In the genomic region with DNA sequence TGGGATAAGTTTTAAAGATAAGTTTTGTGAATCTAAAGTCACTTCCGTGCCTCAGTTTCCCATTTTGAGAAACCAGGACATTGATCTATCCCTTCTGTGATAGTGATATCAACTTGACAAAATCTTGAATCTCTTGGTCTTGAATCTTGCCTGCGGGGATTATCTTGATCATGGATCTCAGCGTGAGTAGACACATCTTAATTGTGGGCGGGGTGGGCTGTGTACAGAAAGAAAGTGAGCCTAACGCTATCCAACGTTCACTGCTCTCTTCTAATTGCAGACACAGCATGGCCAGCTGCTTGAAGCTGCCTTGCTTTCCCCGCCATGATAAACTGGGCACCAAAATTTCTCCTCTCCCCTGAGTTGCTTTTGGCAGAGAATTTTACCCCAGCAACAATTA, we compare ENCODE assay signal across 24 mouse cellular contexts. TPM values are rescaled to one million over a fixed set of nuclear protein-coding genes. Genes with fewer than 3 reads are reported as not detected.
DNase-seq lines count a peak whose midpoint lies in the region; ATAC-seq and TF ChIP-seq lines count a peak whose summit lies in the region.
"Had no signal": no experiment of that assay in that cellular context is flagged by ENCODE, and none has a peak within 500 bp of the region (broad histone marks: within the 10 kb centered on the region; RNA-seq: fewer than 3 reads in every experiment).

No protein-coding gene starts in this region.

- no peak for TF ChIP-seq POLR2A in bone marrow, adult 2 months (IDR thresholded peaks at IDR 0.05; ENCODE audit: borderline replicate concordance, control insufficient read depth, low read depth, low read length)

- peak overlapping the region; percentile 42 for H3K4me3 ChIP-seq in bone marrow, adult 2 months (replicated peaks; ENCODE audit: control insufficient read depth, low read depth, low read length)
- H3K4me3 ChIP-seq in liver, embryonic 12.5 days = peak overlapping the region; percentile 82
- H3K4me3 ChIP-seq in liver, embryonic 15.5 days (replicated peaks) = peak overlapping the region; percentile 78
- H3K4me3 ChIP-seq in kidney, embryonic 15.5 days (replicated peaks) = no peak overlapping the region
- H3K4me3 ChIP-seq: embryonic facial prominence, embryonic 12.5 days; embryonic facial prominence, embryonic 15.5 days; gastrocnemius, adult 2 months; hindbrain, embryonic 12.5 days; hindbrain, embryonic 15.5 days had no signal

- peak overlapping the region; percentile 94 for H3K9ac ChIP-seq in liver, embryonic 12.5 days
- H3K9ac ChIP-seq in liver, embryonic 15.5 days = peak overlapping the region; percentile 61
- H3K9ac ChIP-seq in kidney, embryonic 15.5 days = no peak overlapping the region
- H3K9ac ChIP-seq: embryonic facial prominence, embryonic 12.5 days; embryonic facial prominence, embryonic 15.5 days; forebrain, postnatal 0 days; hindbrain, embryonic 12.5 days; hindbrain, embryonic 15.5 days had no signal

- DNase-seq in cerebellum, adult 11 months = no peak
- DNase-seq: adrenal gland, adult 8-10 months; adrenal gland, postnatal 25 days; cerebellum, adult 2 months; cerebellum, adult 9-11 months; cerebellum, postnatal 25 days; forebrain, postnatal 0 days; gastrocnemius, adult 2 months; gastrocnemius, postnatal 14 days; heart, adult 11 months had no signal

- 77% methylated on average over 7 of the region's 7 CpGs for WGBS in bone marrow, adult 2 months
- WGBS in liver, embryonic 12.5 days (ENCODE audit: insufficient replicate concordance) = 45% methylated on average over 7 of the region's 7 CpGs
- 40% methylated on average over 7 of the region's 7 CpGs for WGBS in liver, embryonic 15.5 days (ENCODE audit: insufficient replicate concordance)
- 82% methylated on average over 7 of the region's 7 CpGs for WGBS in kidney, embryonic 15.5 days

- no peak overlapping the region for H3K27ac ChIP-seq in bone marrow, adult 2 months (ENCODE audit: control insufficient read depth, insufficient read depth, low read depth, low read length, poor library complexity)
- peak overlapping the region; percentile 96 for H3K27ac ChIP-seq in liver, embryonic 12.5 days
- peak overlapping the region; percentile 99 for H3K27ac ChIP-seq in liver, embryonic 15.5 days (replicated peaks)
- H3K27ac ChIP-seq in kidney, embryonic 15.5 days = no peak overlapping the region
- H3K27ac ChIP-seq: embryonic facial prominence, embryonic 12.5 days; embryonic facial prominence, embryonic 15.5 days; gastrocnemius, adult 2 months; hindbrain, embryonic 12.5 days; hindbrain, embryonic 15.5 days had no signal

- H3K4me1 ChIP-seq in bone marrow, adult 2 months (ENCODE audit: control insufficient read depth, insufficient read depth, low read length) = peaks cover 1% of the 10 kb centered on the region; the same call in 1 of the 2 replicates
- peaks cover 56% of the 10 kb centered on the region for H3K4me1 ChIP-seq in liver, embryonic 12.5 days
- peaks cover 46% of the 10 kb centered on the region for H3K4me1 ChIP-seq in liver, embryonic 15.5 days (replicated peaks)
- H3K4me1 ChIP-seq in kidney, embryonic 15.5 days = peaks cover 11% of the 10 kb centered on the region
- H3K4me1 ChIP-seq: embryonic facial prominence, embryonic 12.5 days; hindbrain, embryonic 15.5 days had no signal

- peak overlapping the region; percentile 95 for H3K4me2 ChIP-seq in liver, embryonic 12.5 days
- peak overlapping the region; percentile 87 for H3K4me2 ChIP-seq in liver, embryonic 15.5 days
- no peak overlapping the region for H3K4me2 ChIP-seq in kidney, embryonic 15.5 days
- H3K4me2 ChIP-seq: embryonic facial prominence, embryonic 12.5 days; embryonic facial prominence, embryonic 15.5 days; heart, embryonic 11.5 days; hindbrain, embryonic 12.5 days; hindbrain, embryonic 15.5 days had no signal

- TF ChIP-seq CTCF in bone marrow, adult 2 months (IDR thresholded peaks at IDR 0.05; ENCODE audit: control insufficient read depth, insufficient read depth, low read length) = no peak

- H3K27me3 ChIP-seq in liver, embryonic 12.5 days (replicated peaks) = peaks cover 2% of the 10 kb centered on the region; the same call in 1 of the 2 replicates
- H3K27me3 ChIP-seq in liver, embryonic 15.5 days = no peaks in the 10 kb centered on the region
- H3K27me3 ChIP-seq in kidney, embryonic 15.5 days = peaks cover 6% of the 10 kb centered on the region
- H3K27me3 ChIP-seq: embryonic facial prominence, embryonic 12.5 days; embryonic facial prominence, embryonic 15.5 days had no signal

- peaks cover 23% of the 10 kb centered on the region for H3K36me3 ChIP-seq in liver, embryonic 12.5 days
- H3K36me3 ChIP-seq in liver, embryonic 15.5 days (replicated peaks) = peaks cover 22% of the 10 kb centered on the region
- H3K36me3 ChIP-seq in kidney, embryonic 15.5 days = no peaks in the 10 kb centered on the region
- H3K36me3 ChIP-seq: embryonic facial prominence, embryonic 12.5 days; embryonic facial prominence, embryonic 15.5 days; hindbrain, embryonic 12.5 days; hindbrain, embryonic 15.5 days had no signal

- ATAC-seq in erythroid progenitor cell, adult 5-6 weeks (replicated peaks; ENCODE audit: low FRiP score, poor library complexity, severe bottlenecking) = 0 out of 2 replicates have a peak, but pooled peaks have one; percentile 15
- ATAC-seq in liver, embryonic 12.5 days = no peak
- no peak for ATAC-seq in liver, embryonic 15.5 days (ENCODE audit: insufficient read depth)
- no peak for ATAC-seq in CD4-positive, CD25-positive, alpha-beta regulatory T cell, adult 4 months
- no peak for ATAC-seq in megakaryocyte, adult 5-6 weeks (ENCODE audit: poor library complexity, severe bottlenecking)
- no peak for ATAC-seq in kidney, embryonic 15.5 days (replicated peaks; ENCODE audit: low FRiP score)
- ATAC-seq: activated CD4-positive, CD25-positive, alpha-beta regulatory T cell, adult 4 months; forebrain, embryonic 14.5 days; forebrain, postnatal 0 days had no signal

- H3K9me3 ChIP-seq in liver, embryonic 12.5 days (replicated peaks) = no peaks in the 10 kb centered on the region
- no peaks in the 10 kb centered on the region for H3K9me3 ChIP-seq in liver, embryonic 15.5 days (replicated peaks)
- H3K9me3 ChIP-seq in kidney, embryonic 15.5 days (replicated peaks) = no peaks in the 10 kb centered on the region
- H3K9me3 ChIP-seq: embryonic facial prominence, embryonic 12.5 days; embryonic facial prominence, embryonic 15.5 days; hindbrain, embryonic 12.5 days; hindbrain, embryonic 15.5 days had no signal

RNA-seq across cellular contexts. Expression of gene Rhd, which starts 1.3 kb away (rescaled TPM):
- 147 and 211 TPM in 2 replicates for polyA plus RNA-seq in bone marrow, adult 2 months (2011; ENCODE audit: insufficient read depth, insufficient read length, low replicate concordance, missing spikeins)
- 1,050 and 1,093 TPM in 2 replicates for total RNA-seq in erythroid progenitor cell, adult 5-6 weeks (2015; ENCODE audit: low replicate concordance)
- 1,285 and 1,461 TPM in 2 replicates for total RNA-seq in erythroid progenitor cell, adult 5-6 weeks (2017; ENCODE audit: low replicate concordance)
- polyA plus RNA-seq in liver, embryonic 12.5 days (2016; fragmentation: Nextera tagmentation; extraction: Ambion mirVana) = 477 and 480 TPM in 2 replicates
- 587 and 603 TPM in 2 replicates for polyA plus RNA-seq in liver, embryonic 15.5 days (2015; fragmentation: Nextera tagmentation; extraction: Ambion mirVana)
- under 1 TPM in 1 of 2 experiments, not detected in 1; 0.75 TPM for polyA plus RNA-seq in CD4-positive, CD25-positive, alpha-beta regulatory T cell, adult 4 months (2017; shearing (Covaris generic))
- total RNA-seq in megakaryocyte, adult 5-6 weeks (2015) = 2.9 and 6.6 TPM in 2 replicates
- total RNA-seq in megakaryocyte, adult 5-6 weeks (2017) = 4.0 and 14.8 TPM in 2 replicates
- polyA plus RNA-seq in kidney, embryonic 15.5 days (2015; fragmentation: Nextera tagmentation; extraction: Ambion mirVana) = 5.7 and 7.9 TPM in 2 replicates
- total RNA-seq: gastrocnemius, adult 2 months had no signal

RNA-seq across cellular contexts. Expression of gene Maco1, which starts 9.9 kb away (rescaled TPM):
- polyA plus RNA-seq in bone marrow, adult 2 months (2011; ENCODE audit: insufficient read depth, insufficient read length, low replicate concordance, missing spikeins) = 17.6 and 24.3 TPM in 2 replicates
- total RNA-seq in erythroid progenitor cell, adult 5-6 weeks (2015; ENCODE audit: low replicate concordance) = 61.6 and 62.9 TPM in 2 replicates
- total RNA-seq in erythroid progenitor cell, adult 5-6 weeks (2017; ENCODE audit: low replicate concordance) = 125 and 136 TPM in 2 replicates
- polyA plus RNA-seq in liver, embryonic 12.5 days (2016; fragmentation: Nextera tagmentation; extraction: Ambion mirVana) = 27.2 and 29.8 TPM in 2 replicates
- polyA plus RNA-seq in liver, embryonic 15.5 days (2015; fragmentation: Nextera tagmentation; extraction: Ambion mirVana) = 16.0 and 17.3 TPM in 2 replicates
- polyA plus RNA-seq in CD4-positive, CD25-positive, alpha-beta regulatory T cell, adult 4 months (2017; shearing (Covaris generic)) = 1 to 10 TPM; 4.2 to 7.1 TPM
- total RNA-seq in megakaryocyte, adult 5-6 weeks (2015) = 14.1 and 17.4 TPM in 2 replicates
- total RNA-seq in megakaryocyte, adult 5-6 weeks (2017) = 20.9 and 30.4 TPM in 2 replicates
- polyA plus RNA-seq in kidney, embryonic 15.5 days (2015; fragmentation: Nextera tagmentation; extraction: Ambion mirVana) = 38.4 and 39.7 TPM in 2 replicates

RNA-seq across cellular contexts. Expression of gene Tmem50a, which starts 51.8 kb away (rescaled TPM):
- polyA plus RNA-seq in bone marrow, adult 2 months (2011; ENCODE audit: insufficient read depth, insufficient read length, low replicate concordance, missing spikeins) = 103 and 127 TPM in 2 replicates
- total RNA-seq in erythroid progenitor cell, adult 5-6 weeks (2015; ENCODE audit: low replicate concordance) = 85.5 and 150 TPM in 2 replicates
- 70.6 and 90.5 TPM in 2 replicates for total RNA-seq in erythroid progenitor cell, adult 5-6 weeks (2017; ENCODE audit: low replicate concordance)
- 94.2 and 94.9 TPM in 2 replicates for polyA plus RNA-seq in liver, embryonic 12.5 days (2016; fragmentation: Nextera tagmentation; extraction: Ambion mirVana)
- polyA plus RNA-seq in liver, embryonic 15.5 days (2015; fragmentation: Nextera tagmentation; extraction: Ambion mirVana) = 70.6 and 79.4 TPM in 2 replicates
- polyA plus RNA-seq in CD4-positive, CD25-positive, alpha-beta regulatory T cell, adult 4 months (2017; shearing (Covaris generic)) = 100 to 1,000 TPM; 529 to 546 TPM
- 292 and 323 TPM in 2 replicates for total RNA-seq in megakaryocyte, adult 5-6 weeks (2015)
- 338 and 378 TPM in 2 replicates for total RNA-seq in megakaryocyte, adult 5-6 weeks (2017)
- polyA plus RNA-seq in kidney, embryonic 15.5 days (2015; fragmentation: Nextera tagmentation; extraction: Ambion mirVana) = 173 and 174 TPM in 2 replicates

Comparison
In these comparisons a context has a peak if more than half of its experiments do, and no peak if none do; other contexts are left out.
1. H3K27ac ChIP-seq: peak in liver, embryonic 12.5 days (single experiment) and liver, embryonic 15.5 days (single experiment); none in bone marrow, adult 2 months (single experiment) and kidney, embryonic 15.5 days (single experiment).
2. RNA of gene Rhd, which starts 1.3 kb away (polyA plus RNA-seq): 587 to 603 TPM in liver, embryonic 15.5 days, 477 to 480 TPM in liver, embryonic 12.5 days and 147 to 211 TPM in bone marrow, adult 2 months; 5.7 to 7.9 TPM in kidney, embryonic 15.5 days and 0.75 TPM in CD4-positive, CD25-positive, alpha-beta regulatory T cell, adult 4 months; every median in the first group is over 10 times any median in the second.